Mouse (Mus musculus) induced T-regulatory cell, adult 2 months (primary cell): ENCODE data around the gene Arhgap15.

Experiments used
- DNase-seq: peaks from one replicate; pipeline ENCODE4 v3.0.0-alpha.2; 2012; ENCODE audit warnings: low read depth

The Arhgap15 gene

GRCm38 (mm10) chr2:44184476-44184875 is 435.9 kb downstream of the Arhgap15 start:
- no peak for DNase-seq

GRCm38 (mm10) chr2:44190749-44191148 is 442.1 kb downstream of the Arhgap15 start:
- no peak for DNase-seq

- no peak for DNase-seq
Observed at GRCm38 (mm10) chr2:44192058-44192457, 443.4 kb downstream of the Arhgap15 start.

- no peak for DNase-seq
Observed at GRCm38 (mm10) chr2:44215506-44215905, 466.9 kb downstream of the Arhgap15 start.

GRCm38 (mm10) chr2:44217811-44218210 is 469.2 kb downstream of the Arhgap15 start:
- no peak for DNase-seq

- no peak for DNase-seq
Observed at GRCm38 (mm10) chr2:44218317-44218716, 469.7 kb downstream of the Arhgap15 start.

- DNase-seq = no peak
Observed at GRCm38 (mm10) chr2:44221686-44222085, 473.1 kb downstream of the Arhgap15 start.

GRCm38 (mm10) chr2:44222176-44222753 is 473.6 kb downstream of the Arhgap15 start:
- no peak for DNase-seq

DNA sequence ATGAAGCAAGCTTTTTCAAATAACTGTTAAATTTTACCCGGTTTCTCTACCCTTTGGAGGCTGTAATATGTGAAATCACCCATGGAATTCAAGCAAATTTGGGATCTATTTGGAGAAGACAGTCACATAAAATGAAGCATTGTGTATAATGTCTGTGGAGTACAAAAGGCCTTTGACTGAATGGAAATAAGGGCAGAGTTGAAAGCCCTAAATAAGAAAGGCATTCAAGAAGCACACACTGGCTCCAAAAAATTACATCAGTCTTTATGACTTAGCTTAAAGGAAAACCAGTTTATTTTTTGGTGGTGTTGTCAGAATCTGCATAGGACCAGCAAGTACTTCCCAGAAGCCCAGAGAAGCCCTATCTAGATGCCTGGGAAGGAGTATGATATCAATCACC is 486.2 kb downstream of the Arhgap15 start:
- DNase-seq = no peak

GRCm38 (mm10) chr2:44241657-44242454 is 493.2 kb downstream of the Arhgap15 start:
- no peak for DNase-seq

GRCm38 (mm10) chr2:44242628-44243255 is 494.1 kb downstream of the Arhgap15 start:
- DNase-seq = no peak

- no peak for DNase-seq
Observed at GRCm38 (mm10) chr2:44255343-44255742, 506.7 kb downstream of the Arhgap15 start.

DNA sequence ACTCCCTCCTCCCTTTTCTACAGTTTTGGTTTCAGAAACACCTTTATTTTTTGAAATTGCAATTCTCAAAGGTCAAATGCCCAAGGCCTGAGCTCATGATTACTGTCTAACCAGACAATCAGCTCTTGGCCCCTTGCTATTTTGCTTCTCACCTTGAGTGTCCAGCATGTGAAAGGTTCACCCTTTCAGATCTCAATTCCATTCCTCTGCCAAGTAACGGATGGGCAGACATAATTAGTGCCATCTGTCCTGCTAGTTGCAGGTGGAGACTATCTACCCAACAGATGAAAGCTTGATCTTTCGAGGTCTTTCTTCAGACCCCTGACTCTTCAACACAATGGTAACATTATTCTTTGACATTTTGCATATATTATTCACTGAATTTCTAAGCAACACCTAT is 509.3 kb downstream of the Arhgap15 start:
- no peak for DNase-seq

DNA sequence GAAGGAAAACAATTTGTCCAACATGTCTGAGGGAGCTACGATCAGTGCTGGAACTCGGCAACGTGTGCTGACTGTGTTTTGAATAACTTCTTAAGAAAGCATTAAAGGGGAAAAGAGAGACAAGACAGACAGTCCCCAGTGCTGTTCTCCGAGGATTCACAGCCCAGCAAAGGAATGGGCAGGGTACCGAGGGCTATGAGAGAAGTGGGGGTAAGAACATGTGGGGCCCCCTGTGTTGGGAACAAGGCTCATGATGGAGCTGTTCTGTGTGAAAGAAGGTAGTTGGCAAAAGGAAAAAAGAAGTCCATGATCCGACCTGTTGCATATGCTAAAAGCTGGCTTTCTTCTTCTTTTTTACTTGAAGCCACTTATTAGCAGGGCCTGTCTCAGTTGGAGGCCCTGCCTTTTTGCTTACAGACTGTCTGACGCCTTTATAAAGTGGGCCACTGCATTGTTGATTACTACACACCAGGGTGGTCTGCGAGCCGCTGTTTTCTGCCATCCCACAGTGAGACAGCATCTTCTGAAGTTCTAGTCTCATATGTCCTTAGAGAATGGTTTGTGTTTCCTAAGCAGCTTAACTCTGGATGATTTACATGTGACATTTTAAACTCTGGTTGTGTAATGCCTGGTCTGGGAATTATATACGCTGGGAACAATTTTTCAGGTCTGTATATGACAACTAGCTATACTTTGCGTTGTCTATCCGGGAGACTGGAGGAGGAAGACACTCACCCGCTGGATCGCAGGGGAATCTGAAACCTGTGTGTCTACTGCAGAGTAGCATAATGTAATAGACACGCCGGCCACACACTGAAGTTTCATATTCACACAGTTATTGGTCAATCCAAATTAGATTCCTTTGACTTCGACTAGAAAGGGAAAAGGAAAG is 523.1 kb downstream of the Arhgap15 start:
- no peak for DNase-seq

DNA sequence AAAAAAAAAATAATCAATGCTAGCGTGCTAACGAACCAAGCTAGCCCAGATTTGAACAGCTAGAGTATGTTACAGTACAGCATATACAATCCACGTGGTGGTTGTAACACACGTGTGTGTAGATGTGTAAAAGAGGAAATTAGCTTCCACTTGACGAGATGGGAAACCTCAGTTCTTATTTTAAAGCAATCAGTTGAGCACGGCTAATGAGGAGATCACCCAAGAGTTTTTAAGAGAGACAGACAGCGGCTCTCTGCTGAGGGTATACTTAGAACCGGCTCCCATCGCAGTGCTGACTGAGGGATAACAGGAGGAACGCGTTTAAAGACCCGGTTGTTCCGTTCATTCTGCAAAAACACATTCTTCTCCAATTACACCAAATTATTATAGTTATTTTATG is 524.0 kb downstream of the Arhgap15 start:
- no peak for DNase-seq

- no peak for DNase-seq
Observed at GRCm38 (mm10) chr2:44274425-44274824, 525.8 kb downstream of the Arhgap15 start.

DNA sequence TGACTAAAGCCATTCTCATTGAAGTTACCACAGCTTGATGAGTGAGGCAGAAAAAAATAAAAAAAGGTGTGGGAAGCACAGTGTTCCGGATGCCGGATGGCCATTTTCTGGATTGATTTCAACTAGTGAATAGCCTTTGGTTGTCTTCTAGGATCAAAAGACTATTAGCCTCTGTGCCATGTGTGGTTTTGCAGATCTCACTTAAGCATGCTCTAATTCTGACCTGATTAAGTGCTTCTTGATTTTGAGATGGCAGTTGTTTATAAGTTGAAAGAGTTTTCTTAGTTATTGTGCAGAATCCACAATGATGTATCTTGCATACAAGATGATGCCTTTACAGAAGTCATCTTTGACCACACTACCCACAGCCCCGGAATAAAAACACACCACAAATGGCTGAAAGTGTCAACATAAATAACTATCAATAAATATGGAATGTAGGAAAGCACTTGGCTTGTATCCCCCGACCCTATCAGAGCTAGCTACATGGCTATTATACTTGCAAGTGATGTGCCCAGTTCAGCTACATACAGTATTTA is 537.6 kb downstream of the Arhgap15 start:
- no peak for DNase-seq

DNA sequence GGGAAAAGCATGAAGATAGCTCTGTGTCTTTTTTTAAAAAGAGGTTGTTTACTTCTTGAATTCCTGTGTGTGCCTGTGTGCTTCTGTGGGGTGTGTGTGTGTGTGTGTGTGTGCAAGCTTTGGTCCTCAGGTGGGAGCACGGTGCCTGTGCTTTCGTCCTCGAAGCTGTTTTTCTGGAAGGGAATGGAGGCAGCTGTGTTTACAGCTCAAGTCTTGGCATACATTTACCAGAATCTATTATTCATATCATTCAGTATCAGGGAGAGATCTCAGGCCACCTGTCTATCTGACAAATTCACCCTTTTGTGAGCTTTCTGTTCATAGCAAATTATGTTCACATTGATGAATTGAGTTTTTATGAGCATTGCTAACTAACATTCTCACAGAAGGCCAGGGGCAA is 550.5 kb downstream of the Arhgap15 start:
- no peak for DNase-seq

DNA sequence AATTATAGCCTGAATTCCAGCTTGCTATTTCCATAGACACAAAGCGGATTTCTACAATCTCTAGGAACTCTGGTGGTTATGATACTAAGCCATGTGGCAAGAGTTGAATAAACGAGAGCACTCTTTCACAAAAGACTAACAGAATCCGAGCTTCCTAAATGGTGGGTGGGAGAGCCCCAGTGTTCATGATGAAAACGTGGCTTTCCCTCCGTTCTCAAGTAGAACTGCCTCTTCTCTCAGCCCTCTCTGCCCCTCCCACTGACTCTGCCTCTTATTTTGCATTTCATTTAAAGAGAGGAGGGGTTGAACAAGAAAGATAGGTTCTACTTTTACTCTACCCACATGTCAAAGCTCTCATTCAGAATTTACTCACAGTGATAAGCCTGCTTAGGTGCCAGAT is 551.3 kb downstream of the Arhgap15 start:
- no peak for DNase-seq

DNA sequence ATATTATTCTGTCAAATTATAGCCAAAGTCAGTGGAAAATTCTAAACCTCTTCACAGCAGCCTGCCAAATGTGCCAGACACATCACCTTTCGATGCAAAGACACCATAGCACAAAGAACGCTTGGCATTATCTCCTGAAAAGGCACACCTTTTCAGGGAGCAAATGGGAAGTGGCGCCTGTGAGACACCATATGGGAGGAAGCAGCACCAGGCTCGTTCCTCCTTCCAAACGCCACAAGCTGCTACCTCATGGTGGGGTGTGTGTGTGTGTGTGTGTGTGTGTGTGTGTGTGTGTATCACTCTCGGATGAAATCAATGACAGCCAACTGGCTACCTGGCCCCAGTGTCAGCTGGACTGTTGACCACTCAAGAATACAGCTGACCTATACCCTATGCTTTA is 551.8 kb downstream of the Arhgap15 start:
- no peak for DNase-seq

- no peak for DNase-seq
Observed at GRCm38 (mm10) chr2:44304261-44304970, 555.8 kb downstream of the Arhgap15 start.
